Mouse (Mus musculus): ENCODE data around the gene Ces1d.

Gene Ces1d

GRCm38 (mm10) chr8:93132196-93132595 is 65.4 kb downstream of the Ces1d start:
- no peak for DNase-seq (ENCODE audit: low read depth)

GRCm38 (mm10) chr8:93131233-93131980 is 66.2 kb downstream of the Ces1d start, which contains the start of gene Ces1c:
Gene Ces1c (minus strand): TSS chr8:93131283.
- DNase-seq (ENCODE audit: low read depth) = no peak

DNA sequence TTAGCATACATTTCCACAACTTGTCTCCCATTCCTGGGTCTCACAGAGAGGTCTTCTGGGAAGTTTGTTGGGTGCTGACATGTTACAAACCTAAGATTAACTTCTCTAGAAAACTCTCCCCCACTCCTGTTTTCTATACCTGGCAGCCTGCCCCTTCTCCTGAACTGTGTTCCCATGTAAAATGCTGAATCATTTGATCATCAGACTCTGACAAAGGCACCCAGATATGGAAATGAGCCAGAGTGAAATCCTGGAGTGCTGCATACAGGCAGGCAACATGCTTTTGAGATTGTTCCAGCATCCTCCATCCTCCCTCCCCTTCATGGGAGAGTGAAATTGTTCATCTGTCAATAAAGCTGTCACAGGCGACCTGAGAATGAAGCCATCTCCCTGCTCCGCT is 71.2 kb downstream of the Ces1d start:
- no peak for DNase-seq (ENCODE audit: low read depth)

- no peak for DNase-seq (ENCODE audit: low read depth)
These were observed 75.6 kb downstream of the Ces1d start for GRCm38 (mm10) chr8:93122005-93122404.

All from c-Kit-positive CD71-negative TER-119-negative erythroid progenitor cells, embryonic 14.5 days (primary cell).